Mouse (Mus musculus): ENCODE measurements around the gene Arid1b.

Arid1b gene

DNA sequence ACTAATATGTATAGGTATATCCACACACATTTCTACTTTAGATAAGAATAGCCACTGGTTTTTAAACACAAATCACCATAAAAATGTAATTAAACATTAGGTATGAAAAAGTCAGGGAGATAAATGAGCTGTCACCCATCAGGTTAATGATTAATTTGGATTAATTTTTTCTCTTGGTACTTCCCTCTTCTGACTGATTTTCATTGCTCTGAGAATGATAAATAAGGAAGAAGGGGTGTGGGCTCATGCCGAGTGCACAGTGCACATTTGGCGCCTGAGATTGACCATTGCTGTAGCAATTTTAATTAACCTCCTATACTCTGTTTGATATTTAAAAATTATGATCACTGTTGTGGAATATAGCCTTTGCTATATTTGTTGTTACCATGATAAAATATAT lies 159.3 kb downstream of the Arid1b start:
- no peak for DNase-seq (ENCODE audit: extremely low spot score)

DNA sequence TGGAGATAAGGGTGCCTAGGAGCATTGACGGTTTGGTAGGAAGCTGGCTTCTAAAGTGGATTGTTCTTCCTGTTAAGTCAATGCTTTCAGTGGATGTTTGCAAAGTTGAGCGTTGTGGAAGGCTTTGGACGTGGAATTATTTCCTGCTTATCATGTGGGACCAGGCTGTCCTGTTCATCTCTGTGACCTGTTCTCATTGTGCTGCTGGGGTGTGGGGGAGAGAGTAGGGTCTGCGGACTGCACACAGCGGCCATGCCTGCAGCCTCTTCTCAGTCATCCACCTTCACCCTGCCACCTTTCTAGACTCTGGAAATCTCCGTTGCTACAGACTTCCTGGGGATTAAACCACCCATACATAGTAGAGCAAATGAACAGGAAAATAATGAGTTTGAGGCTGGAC lies 160.2 kb downstream of the Arid1b start:
- no peak for DNase-seq (ENCODE audit: extremely low spot score)

DNA sequence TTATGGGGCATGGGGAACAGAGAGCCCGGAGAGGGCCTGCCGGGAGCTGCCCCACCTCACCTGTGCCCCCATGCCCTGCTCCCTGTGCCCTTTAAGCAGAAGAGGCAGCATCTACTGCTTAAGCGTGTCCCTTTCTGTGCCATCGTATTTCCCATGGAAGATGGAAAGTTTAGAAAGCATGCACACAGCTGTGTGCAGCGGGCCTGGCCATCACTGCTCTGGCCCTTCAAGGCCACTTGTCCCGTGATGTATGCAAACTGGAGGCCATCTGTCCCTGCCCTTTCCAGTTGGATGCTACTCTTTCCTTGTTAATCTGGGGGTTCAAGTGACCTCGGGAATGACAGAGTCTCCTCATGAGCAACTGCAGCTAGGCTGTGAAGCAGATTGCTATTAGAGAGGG lies 163.5 kb downstream of the Arid1b start:
- DNase-seq (ENCODE audit: extremely low spot score) = no peak

DNA sequence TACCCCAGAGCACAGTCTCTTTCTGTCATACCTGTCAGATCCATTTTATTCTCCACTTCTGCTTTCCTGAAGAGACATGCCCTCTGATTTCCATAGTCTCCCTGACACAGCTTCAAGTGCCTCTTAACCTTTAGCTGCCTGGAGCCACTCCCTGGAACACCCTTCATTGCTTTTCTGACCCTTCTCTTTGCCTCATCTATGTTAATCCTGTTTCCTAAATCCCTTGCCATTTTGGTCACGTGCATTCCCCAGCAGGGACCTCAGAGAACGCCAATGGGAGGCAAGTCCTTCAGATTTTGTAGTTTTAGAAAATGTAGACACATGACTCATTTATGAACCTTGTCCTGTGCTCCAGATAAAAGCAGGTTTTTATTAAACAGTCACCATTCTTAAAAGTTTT lies 168.4 kb downstream of the Arid1b start:
- DNase-seq (ENCODE audit: extremely low spot score) = no peak

DNA sequence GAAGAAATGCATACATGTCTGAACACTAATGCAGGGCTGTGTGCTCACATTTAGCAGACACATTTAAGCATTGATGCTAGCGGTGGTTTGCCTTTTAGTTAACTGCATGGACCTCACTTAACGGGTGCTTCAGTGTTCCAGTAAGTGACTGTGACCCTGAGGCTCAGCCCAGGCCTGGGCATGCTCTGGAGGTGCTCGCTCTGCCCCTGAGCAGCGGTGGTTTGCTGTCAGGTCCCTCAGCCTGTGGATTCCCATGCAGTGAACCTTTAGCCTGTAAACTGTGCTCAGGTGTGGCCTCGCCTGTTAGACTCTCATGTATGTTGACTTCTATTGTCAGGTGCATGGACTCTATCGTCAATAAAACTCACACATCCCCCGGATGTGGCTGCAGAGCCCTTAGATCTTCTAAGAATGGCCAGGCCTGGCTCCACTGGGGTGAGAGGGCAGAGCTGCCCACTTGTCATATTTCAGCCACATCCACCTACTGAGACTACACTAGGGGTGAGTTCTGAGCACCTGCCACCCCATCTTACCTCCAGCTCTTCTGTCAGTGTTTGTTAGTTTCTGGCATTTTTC lies 169.2 kb downstream of the Arid1b start:
- DNase-seq (ENCODE audit: extremely low spot score) = no peak

DNA sequence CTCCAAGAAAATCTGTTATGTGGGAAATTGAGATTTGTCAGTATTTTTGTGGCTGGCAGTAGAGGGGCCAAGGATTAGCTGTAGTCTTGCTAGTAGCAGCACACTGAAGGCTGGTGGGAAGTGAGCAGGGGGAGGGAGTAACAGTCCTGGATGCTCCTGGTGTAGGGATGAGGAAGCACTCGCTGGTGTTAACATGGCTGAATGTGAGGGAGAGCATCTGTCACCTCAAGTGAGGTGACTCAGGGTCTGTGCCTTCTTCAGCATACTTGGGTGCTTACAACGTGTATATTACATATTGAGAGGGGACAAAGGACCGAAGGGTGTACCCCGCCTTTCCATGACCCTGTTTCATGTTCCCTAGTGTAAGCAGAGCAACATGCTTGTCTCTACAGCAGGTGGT lies 170.7 kb downstream of the Arid1b start:
- no peak for DNase-seq (ENCODE audit: extremely low spot score)

DNA sequence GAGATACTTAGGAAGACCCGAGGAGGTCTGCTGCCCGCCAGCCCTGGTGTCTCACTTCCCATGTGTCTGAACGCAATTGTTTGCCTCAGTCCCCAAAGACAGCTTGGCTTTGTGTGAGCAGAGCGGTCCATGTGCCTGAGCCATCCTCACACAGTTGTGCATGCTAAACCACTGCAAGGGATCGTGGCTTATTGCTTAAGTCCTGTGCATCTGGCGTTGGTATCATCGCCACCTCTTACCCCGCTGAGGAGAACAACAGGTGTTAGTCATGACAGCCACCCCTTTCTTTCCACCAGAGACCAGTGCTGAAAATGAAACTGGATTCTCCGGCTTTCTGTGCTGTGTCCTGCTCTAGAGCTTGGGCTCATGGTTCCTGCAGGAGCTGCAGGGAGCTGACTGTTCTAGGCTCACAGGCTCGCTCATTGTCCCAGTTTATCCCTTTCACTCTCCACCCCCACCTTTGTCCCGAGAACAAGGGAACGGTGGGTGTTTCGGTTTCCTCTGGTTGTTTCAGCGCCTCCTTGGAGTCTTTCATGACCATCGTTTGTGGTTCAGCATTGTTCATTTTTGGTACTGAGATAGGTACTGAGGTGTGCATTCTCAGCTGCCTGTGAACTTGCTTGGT lies 171.2 kb downstream of the Arid1b start:
- no peak for DNase-seq (ENCODE audit: extremely low spot score)

DNA sequence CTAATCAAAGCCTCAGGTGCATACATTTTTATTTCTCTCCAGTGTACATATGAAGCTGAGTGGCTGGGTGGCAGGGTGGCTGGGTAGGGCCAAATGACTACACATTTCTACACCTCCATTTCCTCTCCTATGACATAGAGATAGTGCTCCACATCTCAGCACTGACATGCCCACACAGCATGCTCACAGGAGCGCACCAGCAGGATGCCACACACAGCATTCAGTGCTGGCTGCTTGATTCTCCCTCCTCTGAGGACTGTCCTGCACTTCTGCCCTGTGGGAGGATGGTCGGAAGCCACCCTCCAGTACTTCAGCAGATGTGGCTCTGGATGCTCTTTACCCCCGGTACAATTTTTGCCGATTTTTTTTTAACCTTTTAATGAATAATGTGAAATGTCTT lies 172.0 kb downstream of the Arid1b start:
- no peak for DNase-seq (ENCODE audit: extremely low spot score)

DNA sequence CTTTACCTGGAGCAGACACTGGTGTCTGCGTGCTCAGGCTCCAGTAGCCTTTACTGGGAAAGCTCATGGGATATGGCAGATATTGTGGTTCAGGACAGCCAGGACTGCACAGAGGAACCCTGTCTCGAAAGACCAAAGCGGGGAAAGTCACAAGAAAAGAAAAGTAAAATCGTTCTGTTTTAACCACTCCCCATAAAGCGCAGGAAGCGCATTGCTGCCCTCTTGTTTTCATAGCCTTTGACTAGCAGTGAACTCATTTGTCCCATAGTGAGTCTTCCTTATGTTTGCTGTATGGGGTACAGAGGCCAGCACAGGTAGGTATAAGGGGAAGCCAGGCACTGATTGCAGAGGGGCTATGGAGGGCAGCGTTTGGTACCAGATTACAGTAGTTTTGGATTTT lies 173.9 kb downstream of the Arid1b start:
- DNase-seq (ENCODE audit: extremely low spot score) = no peak

DNA sequence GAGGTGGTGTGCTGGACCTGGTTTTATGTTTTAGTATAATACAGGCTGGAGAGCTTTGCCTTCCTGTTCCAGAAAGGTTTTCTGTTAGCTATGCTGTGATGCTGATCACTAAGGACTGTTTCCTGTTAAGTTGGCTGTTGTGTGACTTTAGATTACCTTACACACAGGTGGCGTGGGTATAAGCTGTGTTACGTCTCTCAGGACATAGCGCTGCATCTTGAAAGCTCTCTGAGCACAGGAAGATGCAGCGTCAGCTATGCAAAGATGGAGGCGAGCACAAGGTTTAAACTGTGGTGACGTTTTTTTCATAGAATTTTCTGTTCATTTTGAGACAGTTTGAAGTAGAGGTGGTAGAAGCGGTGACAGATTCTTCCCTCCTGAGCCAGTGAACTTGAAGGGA lies 174.5 kb downstream of the Arid1b start:
- DNase-seq (ENCODE audit: extremely low spot score) = no peak

DNA sequence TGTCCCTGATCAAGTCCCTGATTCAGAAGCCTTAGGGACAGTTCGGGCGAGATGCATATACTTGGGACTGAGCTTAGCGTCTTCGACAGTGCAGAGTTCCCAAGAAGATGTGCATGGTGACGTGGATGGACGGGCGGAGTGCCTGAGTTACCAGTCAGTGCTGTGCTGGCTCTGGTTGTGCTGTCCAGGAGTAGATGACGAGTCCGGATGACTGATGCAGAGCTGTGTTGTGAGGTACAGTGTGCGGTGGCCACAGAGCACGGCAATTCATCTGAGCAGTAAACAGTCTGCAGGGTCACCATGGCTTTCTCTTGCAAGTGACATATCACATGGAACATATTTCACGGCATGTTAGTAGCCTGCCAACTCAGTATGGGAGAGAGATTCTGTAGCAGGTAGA lies 176.2 kb downstream of the Arid1b start:
- no peak for DNase-seq (ENCODE audit: extremely low spot score)

DNA sequence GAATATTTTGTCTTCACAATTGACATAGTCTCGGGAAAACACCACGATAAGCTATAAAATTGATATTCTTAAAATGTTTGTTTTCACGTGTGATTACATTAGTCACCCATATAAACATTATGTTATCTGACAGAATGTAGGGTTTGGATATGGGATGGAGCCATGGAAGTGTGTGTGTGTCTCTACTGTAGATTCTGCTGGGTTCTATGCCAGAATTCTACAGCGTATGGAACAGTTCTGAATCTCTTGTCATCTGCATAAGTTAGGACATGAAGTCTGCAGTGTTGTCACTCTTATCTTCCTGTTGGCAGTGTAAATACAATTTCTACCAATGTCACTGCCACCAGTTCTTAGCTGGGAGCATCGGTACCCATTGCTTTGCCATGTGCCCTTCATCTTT lies 177.3 kb downstream of the Arid1b start:
- no peak for DNase-seq (ENCODE audit: extremely low spot score)

DNA sequence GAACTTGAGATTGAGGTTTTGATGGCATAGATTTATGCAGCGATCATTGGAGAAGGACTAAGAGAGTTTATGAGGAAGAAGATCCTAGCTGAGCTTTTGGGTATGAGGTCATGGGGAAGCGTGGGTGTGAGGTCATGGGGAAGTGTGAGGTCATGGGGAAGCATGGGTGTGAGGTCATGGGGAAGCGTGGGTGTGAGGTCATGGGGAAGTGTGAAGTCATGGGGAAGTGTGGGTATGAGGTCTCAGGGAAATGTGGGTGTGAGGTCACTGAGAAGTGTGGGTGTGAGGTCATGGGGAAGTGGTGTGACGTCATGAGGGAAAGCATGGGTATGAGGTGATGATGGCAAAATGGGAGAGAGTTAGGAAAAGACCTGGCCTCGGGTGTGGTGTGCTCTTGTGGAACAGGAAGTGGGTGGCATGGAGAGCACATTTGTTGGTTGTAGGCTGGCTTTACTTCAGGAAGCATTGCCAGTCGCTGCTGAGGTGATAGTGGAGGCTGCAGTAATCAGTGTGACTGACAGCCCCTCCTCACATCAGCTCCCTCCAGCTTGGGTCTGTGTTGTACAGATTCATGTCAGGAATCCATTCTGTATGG lies 180.4 kb downstream of the Arid1b start:
- no peak for DNase-seq (ENCODE audit: extremely low spot score)

DNA sequence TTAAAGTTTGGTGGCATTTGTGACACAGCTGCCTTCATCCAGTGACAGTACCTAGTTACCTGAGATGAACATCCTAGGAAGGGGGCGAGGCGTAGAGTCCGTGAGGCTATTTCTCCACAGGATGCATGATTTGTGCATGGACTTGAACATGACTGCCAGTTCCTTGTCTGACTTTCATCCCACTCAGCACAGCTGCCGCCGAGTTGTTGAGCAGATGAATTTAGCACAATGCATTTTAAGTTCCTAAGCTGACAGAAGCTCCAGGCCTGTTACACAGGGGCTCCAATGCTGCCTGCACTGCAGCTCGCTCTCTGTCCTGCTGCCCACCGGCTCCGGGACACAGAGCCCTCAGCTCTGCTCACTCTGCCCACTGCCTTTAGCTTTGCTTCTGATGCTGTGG lies 181.4 kb downstream of the Arid1b start:
- no peak for DNase-seq (ENCODE audit: extremely low spot score)

DNA sequence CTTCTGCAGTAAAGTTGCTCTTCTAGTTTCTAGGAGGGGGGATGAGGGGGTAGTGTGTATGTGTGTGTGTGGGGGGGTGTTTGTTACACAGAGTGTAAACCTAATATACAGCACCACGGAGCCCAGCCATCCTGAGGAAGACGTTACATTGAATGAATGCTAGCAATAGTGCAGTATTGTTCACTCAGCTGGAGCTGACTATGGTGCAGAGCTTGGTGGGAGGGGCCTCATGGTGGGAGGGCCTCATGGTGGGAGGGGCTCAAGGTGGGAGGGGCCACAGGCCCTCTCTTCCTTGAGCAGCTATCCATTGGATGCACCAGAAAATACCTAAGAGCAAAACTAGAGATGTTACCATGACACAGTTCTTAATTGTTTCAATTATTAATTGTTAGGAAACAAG lies 182.2 kb downstream of the Arid1b start:
- DNase-seq (ENCODE audit: extremely low spot score) = no peak

DNA sequence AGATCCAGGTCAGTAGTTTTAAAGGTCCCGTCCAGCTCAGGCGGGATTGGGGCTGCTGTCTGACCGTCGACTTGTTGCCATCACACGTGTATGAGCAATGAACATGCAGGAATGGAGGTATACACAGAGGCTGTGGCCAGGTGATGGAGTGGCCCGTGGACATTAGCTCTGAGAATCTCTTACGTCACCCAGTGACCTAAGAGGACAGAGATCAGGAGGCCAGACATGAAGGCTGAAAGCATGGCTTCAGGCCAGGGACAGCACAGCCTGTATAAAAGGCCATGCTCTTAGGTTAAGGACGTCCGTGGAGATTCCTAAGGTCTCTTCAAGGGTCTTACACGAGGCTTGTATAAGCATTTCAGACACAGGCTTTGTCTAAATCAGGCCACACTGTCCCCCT lies 184.4 kb downstream of the Arid1b start:
- DNase-seq (ENCODE audit: extremely low spot score) = no peak

DNA sequence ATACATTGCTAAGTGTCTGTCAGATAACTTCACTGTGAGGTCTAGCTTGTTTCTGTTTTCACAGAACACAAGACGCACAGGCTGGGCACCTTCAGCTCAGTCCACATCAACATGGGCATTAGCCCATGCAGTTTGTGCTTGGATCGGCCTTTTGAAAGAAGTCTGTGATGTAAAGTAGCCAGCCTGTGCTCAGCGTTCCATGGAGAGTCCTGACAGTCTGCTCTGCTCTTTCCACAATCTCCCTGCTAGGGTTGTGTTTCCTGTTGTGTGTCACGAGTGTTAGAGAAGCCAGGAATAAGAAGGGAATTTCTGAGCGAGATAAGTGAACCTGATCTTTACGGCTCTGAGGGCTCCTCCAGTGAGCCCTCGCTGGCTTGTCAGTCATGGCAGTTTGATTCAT lies 184.9 kb downstream of the Arid1b start:
- no peak for DNase-seq (ENCODE audit: extremely low spot score)

DNA sequence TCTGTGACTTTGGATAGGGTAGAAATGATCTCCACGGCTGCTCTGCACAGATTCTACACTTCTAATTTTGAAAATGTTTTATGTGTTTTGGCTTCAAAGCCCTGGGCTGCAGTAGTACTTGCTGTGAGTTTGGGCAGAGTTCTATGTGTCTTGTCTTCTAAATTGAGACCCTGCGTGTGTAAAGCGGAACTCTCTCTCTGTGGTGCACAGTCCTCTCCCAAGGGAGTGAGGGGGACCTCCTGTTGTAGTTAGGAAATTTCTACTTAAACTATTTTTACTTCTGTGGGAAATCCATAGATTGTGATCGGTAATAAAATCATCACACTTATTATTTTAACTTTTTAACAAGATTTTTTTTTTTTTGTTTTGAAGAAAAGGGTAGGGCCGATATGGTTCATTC lies 185.3 kb downstream of the Arid1b start:
- no peak for DNase-seq (ENCODE audit: extremely low spot score)

DNA sequence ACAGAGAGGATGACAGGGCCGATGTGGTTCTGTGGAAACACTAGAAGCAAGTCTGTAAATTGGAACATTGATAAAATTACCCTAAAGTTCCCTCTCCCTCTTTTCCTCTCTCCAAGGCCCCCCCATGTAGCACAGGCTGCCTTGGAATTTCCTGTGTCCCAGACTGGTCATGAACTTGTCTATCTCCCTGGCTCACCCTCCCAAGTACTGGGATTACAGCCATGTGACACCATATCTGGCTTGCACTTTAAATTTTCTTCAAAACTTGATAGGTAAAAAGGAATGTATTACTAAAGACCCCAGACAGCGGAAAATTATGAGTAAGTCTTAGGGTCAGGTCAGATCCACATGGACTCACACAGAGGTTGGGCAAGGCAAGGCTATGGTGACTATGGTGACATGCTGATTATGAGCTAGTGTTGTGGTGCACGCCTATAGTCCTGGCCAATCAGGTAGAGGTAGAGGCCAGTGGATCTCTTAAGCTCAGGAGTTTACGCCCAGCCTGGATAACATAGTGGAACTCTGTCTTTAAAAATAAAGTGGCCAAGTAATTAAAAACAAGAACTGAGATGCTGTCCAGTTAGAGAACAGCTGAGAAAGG lies 185.9 kb downstream of the Arid1b start:
- DNase-seq (ENCODE audit: extremely low spot score) = no peak

DNA sequence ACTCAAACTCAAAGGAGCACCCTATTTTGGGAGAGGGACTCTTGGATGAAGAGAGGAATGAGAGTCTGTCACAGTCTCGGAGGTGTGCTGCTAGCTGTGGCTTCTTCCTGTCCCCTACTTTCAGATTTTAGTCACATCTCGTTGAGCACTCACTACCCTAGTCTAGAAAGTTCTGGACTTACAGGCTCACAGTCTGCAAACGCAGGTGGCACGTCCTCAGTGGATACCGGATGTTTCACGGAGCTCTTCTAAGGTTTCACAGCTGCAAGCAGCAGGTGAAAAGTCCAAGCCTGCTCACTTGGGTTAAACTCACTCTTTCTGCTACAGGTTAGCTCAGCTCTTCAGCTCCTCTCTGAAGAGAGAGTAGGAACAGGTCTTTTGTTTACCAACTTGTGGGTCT lies 186.8 kb downstream of the Arid1b start:
- no peak for DNase-seq (ENCODE audit: extremely low spot score)

DNA sequence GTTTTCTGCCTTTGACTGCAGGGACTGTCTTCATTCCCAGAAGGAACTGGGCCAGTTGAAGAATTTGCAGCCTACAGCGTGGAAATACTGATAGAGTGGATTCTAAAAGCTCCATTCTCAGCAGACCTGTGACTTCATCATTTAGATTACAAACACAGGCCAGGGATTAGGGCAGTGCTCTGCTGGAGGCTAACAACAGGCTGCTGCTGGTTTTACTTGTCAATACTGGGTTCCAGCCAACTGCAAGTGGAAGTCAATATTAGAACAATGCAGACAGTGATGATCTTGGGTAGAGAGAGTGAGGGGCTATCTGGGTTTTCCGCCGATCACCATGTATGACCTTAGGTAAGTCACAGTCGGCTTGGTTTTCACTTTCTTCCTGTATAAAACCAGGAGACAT lies 188.4 kb downstream of the Arid1b start:
- no peak for DNase-seq (ENCODE audit: extremely low spot score)

DNA sequence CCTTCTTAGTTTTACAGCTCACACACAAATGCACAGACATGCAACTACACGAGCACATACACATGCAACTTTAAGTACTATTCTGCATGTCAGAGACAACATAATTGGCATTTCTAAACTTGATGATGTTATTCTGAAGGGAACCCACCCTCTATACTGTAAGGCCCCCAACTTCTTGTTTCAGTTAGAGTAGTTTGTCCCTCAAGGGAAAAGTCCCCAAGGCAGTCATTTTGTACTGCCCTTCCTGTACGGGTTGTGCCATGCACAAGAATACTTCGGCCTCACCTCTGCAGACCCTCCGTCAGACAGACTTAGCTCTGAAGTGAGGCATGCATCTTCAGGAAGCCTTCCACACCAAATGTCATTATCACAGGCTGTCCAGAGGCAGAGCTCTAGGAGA lies 191.4 kb downstream of the Arid1b start:
- no peak for DNase-seq (ENCODE audit: extremely low spot score)

DNA sequence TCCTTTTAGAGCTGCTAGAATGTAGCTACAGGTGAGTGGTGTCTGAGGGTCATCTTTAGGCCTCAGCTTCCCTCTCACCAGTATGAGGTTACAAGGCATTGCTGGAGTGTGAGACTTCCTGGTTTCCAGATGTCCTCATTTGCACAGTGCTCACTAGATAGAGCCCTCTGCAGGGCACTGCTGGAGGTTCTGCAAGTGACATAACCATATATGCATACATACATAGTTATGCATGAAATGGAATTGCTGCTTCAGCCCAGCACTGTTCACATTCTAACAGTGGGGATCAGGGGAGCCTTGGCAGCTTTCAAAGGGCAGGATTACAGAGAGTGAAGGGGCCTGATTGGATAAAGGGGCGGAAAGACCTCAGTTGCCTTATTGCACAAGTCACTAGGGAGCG lies 193.4 kb downstream of the Arid1b start:
- DNase-seq (ENCODE audit: extremely low spot score) = no peak

DNA sequence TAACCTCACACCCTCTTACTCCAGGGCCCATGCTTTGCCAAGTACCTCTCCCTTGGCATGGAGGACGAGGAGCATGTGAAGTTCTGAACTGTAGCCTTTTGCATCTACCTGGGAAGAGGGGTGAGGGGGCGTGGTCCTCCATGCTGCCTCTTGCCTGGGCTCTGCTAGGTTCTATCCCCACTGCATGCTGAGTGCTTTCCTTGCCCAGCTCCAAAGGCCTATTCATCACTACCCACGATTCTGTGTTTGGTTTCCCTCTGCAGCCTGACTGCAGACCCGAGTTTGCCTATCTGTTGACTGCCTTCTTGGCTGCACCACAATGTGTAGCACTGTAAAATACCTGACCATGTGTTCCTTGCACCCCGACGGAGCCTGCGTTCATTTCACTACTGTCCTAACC lies 194.3 kb downstream of the Arid1b start:
- no peak for DNase-seq (ENCODE audit: extremely low spot score)
